Mouse (Mus musculus) T-helper 2 cell (primary cell): ENCODE measurements around the gene Ipp.

Experiments
- in situ Hi-C: fragments of 300-600 bp; cut with MboI, MseI; formaldehyde crosslinking; loops from one replicate; pipeline ENCODE4 v1.15.1; 2025; ENCODE audit warnings: high pct_unique_total_duplicates

Ipp gene

GRCm38 (mm10) chr4:116557306-116558121 is 50.2 kb downstream of the Ipp start, which contains the start of gene Gpbp1l1:
TSS of gene Gpbp1l1 (plus strand) at chr4:116557658.
- in situ Hi-C loops, result loop anchor here (10.0 kb wide), 1 partner anchor 723 kb away; the partner anchor contains the start of gene Mknk1

- in situ Hi-C loops, result loop anchor here (10.0 kb wide), 1 partner anchor 724 kb away; the partner anchor contains the start of gene Mknk1
Measured at GRCm38 (mm10) chr4:116558151-116558882, 51.0 kb downstream of the Ipp start.
